Mouse (Mus musculus) E14TG2a.4 (cell line): ENCODE measurements around the gene Itgb1bp2.

Source experiments
- CTCF ChIP-seq: conservative IDR thresholded peaks from 2 replicates; pipeline ENCODE4 v1.5.1; 2014; ENCODE audit warnings: low read length
- NANOG ChIP-seq: IDR thresholded peaks from 2 replicates; pipeline ENCODE4 v1.6.1; 2014; ENCODE audit warnings: borderline replicate concordance, low read length, mixed read lengths

DNA sequence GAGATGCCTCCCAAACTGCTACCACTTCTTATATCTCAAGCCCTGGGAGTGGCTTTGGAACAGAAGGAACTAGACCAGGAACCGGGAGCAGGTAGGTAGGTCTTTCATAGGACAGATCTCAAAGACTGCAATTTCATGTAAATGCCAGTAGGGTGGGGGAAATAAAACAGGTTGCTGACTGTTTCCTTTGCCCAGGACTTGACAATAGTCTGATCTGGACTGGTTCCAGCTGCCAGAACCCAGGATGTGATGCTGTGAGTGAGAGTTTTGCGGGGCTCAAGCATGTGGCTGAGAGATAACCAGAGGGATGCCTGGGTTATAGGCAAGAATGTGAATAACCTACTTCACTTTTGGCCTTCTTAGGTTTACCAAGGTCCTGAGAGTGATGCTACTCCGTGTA is 2.7 kb downstream of the Itgb1bp2 start:
- no peak for TF ChIP-seq NANOG
- TF ChIP-seq CTCF, result no peak
